Mouse (Mus musculus): Measurements from ENCODE around the gene Bcl11a.

Gene Bcl11a

GRCm38 (mm10) chr11:24159656-24160055 lies 81.8 kb downstream of the Bcl11a start:
- no peak for DNase-seq

GRCm38 (mm10) chr11:24161458-24161857 lies 83.6 kb downstream of the Bcl11a start:
- DNase-seq, result no peak

GRCm38 (mm10) chr11:24162056-24162455 lies 84.2 kb downstream of the Bcl11a start:
- no peak for DNase-seq

- DNase-seq, result no peak
These were observed 85.2 kb downstream of the Bcl11a start for GRCm38 (mm10) chr11:24163072-24163471.

- no peak for DNase-seq
These were observed 86.2 kb downstream of the Bcl11a start for GRCm38 (mm10) chr11:24164065-24164464.

- no peak for DNase-seq
These were observed 93.9 kb downstream of the Bcl11a start for GRCm38 (mm10) chr11:24171675-24172285.

- DNase-seq, result no peak
These were observed 94.7 kb downstream of the Bcl11a start for GRCm38 (mm10) chr11:24172585-24172984.

- DNase-seq, result no peak
These were observed 96.4 kb downstream of the Bcl11a start for GRCm38 (mm10) chr11:24174161-24174792.

- no peak for DNase-seq
These were observed 99.6 kb downstream of the Bcl11a start for GRCm38 (mm10) chr11:24177458-24177857.

- DNase-seq, result no peak
These were observed 101.1 kb downstream of the Bcl11a start for GRCm38 (mm10) chr11:24178823-24179476.

GRCm38 (mm10) chr11:24180040-24180439 lies 102.2 kb downstream of the Bcl11a start:
- DNase-seq, result no peak

GRCm38 (mm10) chr11:24183501-24183900 lies 105.6 kb downstream of the Bcl11a start:
- DNase-seq, result no peak

GRCm38 (mm10) chr11:24184932-24185331 lies 107.1 kb downstream of the Bcl11a start:
- DNase-seq, result no peak

- no peak for DNase-seq
These were observed 112.6 kb downstream of the Bcl11a start for GRCm38 (mm10) chr11:24190411-24190810.

GRCm38 (mm10) chr11:24196460-24197190 lies 118.8 kb downstream of the Bcl11a start:
- no peak for DNase-seq

GRCm38 (mm10) chr11:24197424-24197823 lies 119.6 kb downstream of the Bcl11a start:
- DNase-seq, result peak in 1 of 2 experiments; percentile 11

GRCm38 (mm10) chr11:24199560-24199959 lies 121.7 kb downstream of the Bcl11a start:
- no peak for DNase-seq

GRCm38 (mm10) chr11:24200310-24200709 lies 122.5 kb downstream of the Bcl11a start:
- DNase-seq, result no peak

GRCm38 (mm10) chr11:24201223-24201622 lies 123.4 kb downstream of the Bcl11a start:
- DNase-seq, result no peak

- DNase-seq, result no peak
These were observed 124.9 kb downstream of the Bcl11a start for GRCm38 (mm10) chr11:24202641-24203361.

- DNase-seq, result no peak
These were observed 125.6 kb downstream of the Bcl11a start for GRCm38 (mm10) chr11:24203489-24203888.

- no peak for DNase-seq
These were observed 131.1 kb downstream of the Bcl11a start for GRCm38 (mm10) chr11:24208951-24209351.

Measured in kidney, adult 8-10 months (tissue).